Mouse (Mus musculus) forebrain, embryonic 12.5 days (tissue): ENCODE data around the gene Pgrmc2. TPM values are rescaled to one million over a fixed set of nuclear protein-coding genes. Genes with fewer than 3 reads are reported as not detected.

ENCODE experiments used
- ATAC-seq: fragments of 200-750 bp; cut with Nextera tagmentation; 2 replicates; pipeline ENCODE4 v1.8.0; 2017; ENCODE audit warnings: moderate TSS enrichment; ENCODE audit not compliant: low FRiP score
- H3K27ac ChIP-seq: fragments of 300-500 bp; sonication (generic); 2 replicates; pipeline ENCODE4 v1.5.1; 2016; ENCODE audit warnings: mild to moderate bottlenecking
- H3K27me3 ChIP-seq: fragments of 300-500 bp; sonication (generic); 2 replicates; pipeline ENCODE4 v1.6.1; 2016; ENCODE audit warnings: mild to moderate bottlenecking
- H3K36me3 ChIP-seq: fragments of 300-500 bp; sonication (generic); replicated peaks from 2 replicates; pipeline ENCODE4 v1.6.1; 2016; ENCODE audit warnings: mild to moderate bottlenecking
- H3K4me1 ChIP-seq: fragments of 300-500 bp; sonication (generic); 2 replicates; pipeline ENCODE4 v1.6.1; 2016
- H3K4me2 ChIP-seq: fragments of 300-500 bp; sonication (generic); 2 replicates; pipeline ENCODE4 v1.6.1; 2016; ENCODE audit warnings: mild to moderate bottlenecking, moderate library complexity
- H3K4me3 ChIP-seq: fragments of 300-500 bp; sonication (generic); replicated peaks from 2 replicates; pipeline ENCODE4 v1.5.1; 2016; ENCODE audit warnings: mild to moderate bottlenecking
- H3K9ac ChIP-seq: fragments of 300-500 bp; sonication (generic); 2 replicates; pipeline ENCODE4 v1.6.1; 2016; ENCODE audit warnings: mild to moderate bottlenecking
- H3K9me3 ChIP-seq: fragments of 300-500 bp; sonication (generic); 2 replicates; pipeline ENCODE4 v1.6.1; 2016
- WGBS: fragments of 180-500 bp; shearing (Covaris S2); methylation state at CpG from one replicate; pipeline ENCODE4 v1.1.7; 2016; 5-methylcytosine and 5-hydroxymethylcytosine counted together
- polyA plus RNA-seq: library from polyadenylated mRNA; unstranded; fragments of >200 nt; fragmentation: Nextera tagmentation; extraction: Ambion mirVana; gene quantifications from 2 replicates; pipeline ENCODE4 v1.2.1, GENCODE M21; 2016

Gene Pgrmc2
- polyA plus RNA-seq, 1 experiment from 2014 or later, result 36.9 TPM

DNA sequence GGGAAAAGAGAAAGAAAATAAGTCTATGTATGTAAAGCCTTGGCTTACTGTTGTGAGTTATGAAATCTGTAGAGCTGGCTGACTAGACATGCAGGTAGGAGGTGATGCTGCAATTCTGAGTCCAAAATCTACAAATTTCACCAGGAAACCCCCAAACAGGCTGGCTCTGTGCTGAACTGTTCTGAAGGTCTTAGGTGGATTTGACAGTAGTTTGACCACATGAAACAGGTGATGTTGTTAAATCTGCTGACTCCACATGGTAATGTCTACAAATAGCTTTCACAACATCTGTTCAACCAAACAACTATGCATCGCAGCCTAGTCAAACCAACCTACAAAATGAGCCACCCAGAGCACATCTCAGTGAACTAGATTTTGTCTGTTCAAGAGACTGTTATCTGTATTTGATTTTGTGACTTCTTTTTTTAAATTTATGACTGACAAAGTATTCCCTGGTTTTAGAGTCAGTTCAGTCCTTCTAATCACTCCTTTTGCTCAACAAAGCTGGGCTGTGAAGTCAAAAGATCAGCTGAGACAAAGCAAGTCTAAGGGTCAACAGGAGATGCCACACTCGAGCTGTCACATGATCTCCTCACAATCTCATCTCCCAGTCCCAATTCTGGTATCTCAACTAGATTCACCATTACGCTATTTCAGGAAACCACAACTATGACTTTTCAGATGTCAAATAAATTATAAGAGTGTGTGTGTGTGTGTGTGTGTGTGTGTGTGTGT is 20.8 kb downstream of the Pgrmc2 start:
- no peak overlapping the region for H3K9ac ChIP-seq
- 93% methylated on average over 3 of the region's 3 CpGs for WGBS
- no peaks in the 10 kb centered on the region for H3K9me3 ChIP-seq
- peaks cover 31% of the 10 kb centered on the region; the same call in 1 of the 2 replicates for H3K36me3 ChIP-seq
- H3K27me3 ChIP-seq, result no peaks in the 10 kb centered on the region
- H3K4me2 ChIP-seq, result no peak overlapping the region
- H3K27ac ChIP-seq, result no peak overlapping the region
- no peaks in the 10 kb centered on the region for H3K4me1 ChIP-seq
- no peak for ATAC-seq
- H3K4me3 ChIP-seq, result no peak overlapping the region

- H3K9me3 ChIP-seq, result no peaks in the 10 kb centered on the region
- no peak for ATAC-seq
- no peaks in the 10 kb centered on the region for H3K27me3 ChIP-seq
- H3K27ac ChIP-seq, result no peak overlapping the region
- WGBS, result 94% methylated on average over 3 of the region's 3 CpGs
- H3K4me2 ChIP-seq, result no peak overlapping the region
- H3K9ac ChIP-seq, result no peak overlapping the region
- H3K4me3 ChIP-seq, result no peak overlapping the region
- H3K4me1 ChIP-seq, result no peaks in the 10 kb centered on the region
- peaks cover 10% of the 10 kb centered on the region; the same call in 1 of the 2 replicates for H3K36me3 ChIP-seq
These were observed 23.6 kb downstream of the Pgrmc2 start for GRCm38 (mm10) chr3:41059249-41059648.

GRCm38 (mm10) chr3:41058395-41058794 is 24.5 kb downstream of the Pgrmc2 start:
- ATAC-seq, result no peak
- H3K4me3 ChIP-seq, result no peak overlapping the region
- H3K27ac ChIP-seq, result no peak overlapping the region
- peaks cover 4% of the 10 kb centered on the region; the same call in 1 of the 2 replicates for H3K36me3 ChIP-seq
- H3K4me2 ChIP-seq, result no peak overlapping the region
- no peaks in the 10 kb centered on the region for H3K4me1 ChIP-seq
- H3K27me3 ChIP-seq, result no peaks in the 10 kb centered on the region
- H3K9me3 ChIP-seq, result no peaks in the 10 kb centered on the region
- WGBS, result 76% methylated on average over 2 of the region's 2 CpGs
- H3K9ac ChIP-seq, result no peak overlapping the region

DNA sequence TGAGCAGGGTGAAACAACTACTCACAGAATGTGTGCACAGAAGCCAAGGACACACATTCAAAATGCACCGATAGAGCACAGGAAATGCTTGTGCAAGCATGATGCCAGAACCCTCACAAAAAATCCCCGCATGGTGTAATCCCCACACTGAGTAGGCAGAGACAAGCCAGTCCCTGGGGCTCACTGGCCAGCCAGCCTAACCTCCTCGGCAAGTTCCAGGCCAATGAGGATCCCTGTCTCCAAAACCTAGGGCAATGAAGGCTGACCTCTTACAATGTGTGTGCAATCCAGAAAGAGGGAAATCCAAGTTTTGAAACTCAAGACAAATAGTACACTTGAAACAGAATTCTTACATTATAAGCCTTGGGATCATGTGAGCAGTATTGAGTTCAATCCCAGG is 29.5 kb downstream of the Pgrmc2 start:
- no peak overlapping the region for H3K4me3 ChIP-seq
- no peaks in the 10 kb centered on the region for H3K4me1 ChIP-seq
- H3K27me3 ChIP-seq, result no peaks in the 10 kb centered on the region
- H3K9me3 ChIP-seq, result no peaks in the 10 kb centered on the region
- H3K36me3 ChIP-seq, result no peaks in the 10 kb centered on the region
- no peak overlapping the region for H3K27ac ChIP-seq
- 94% methylated on average over 3 of the region's 3 CpGs for WGBS
- H3K9ac ChIP-seq, result no peak overlapping the region
- ATAC-seq, result no peak
- H3K4me2 ChIP-seq, result no peak overlapping the region

DNA sequence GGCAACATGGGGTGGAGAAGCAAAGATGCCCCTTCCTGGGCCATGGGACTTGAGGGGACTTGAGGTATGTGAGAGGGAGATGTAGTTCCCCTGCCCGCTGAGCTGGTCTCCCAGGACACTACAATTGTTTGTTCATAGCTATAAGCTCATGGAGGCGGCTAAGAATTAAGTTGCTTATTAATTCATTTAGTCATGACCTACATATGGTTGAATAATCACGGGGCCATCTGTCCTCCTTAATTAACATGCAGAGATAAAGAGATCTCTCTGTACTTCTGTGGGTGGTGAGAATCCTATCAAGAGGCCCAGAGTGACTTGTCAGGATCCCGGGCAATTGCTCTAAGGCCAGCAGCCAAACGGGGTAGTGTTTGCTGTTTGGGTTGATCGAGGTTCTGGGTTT is 35.0 kb downstream of the Pgrmc2 start:
- Histone ChIP-seq H3K9me3 (no peaks in the 10 kb centered on the region), H3K4me1 (no peaks in the 10 kb centered on the region), H3K27me3 (no peaks in the 10 kb centered on the region), H3K4me2 (no peak overlapping the region), H3K4me3 (no peak overlapping the region), H3K36me3 (no peaks in the 10 kb centered on the region), H3K27ac (no peak overlapping the region), H3K9ac (no peak overlapping the region)
- WGBS, result 88% methylated on average over 6 of the region's 6 CpGs
- ATAC-seq, result no peak

DNA sequence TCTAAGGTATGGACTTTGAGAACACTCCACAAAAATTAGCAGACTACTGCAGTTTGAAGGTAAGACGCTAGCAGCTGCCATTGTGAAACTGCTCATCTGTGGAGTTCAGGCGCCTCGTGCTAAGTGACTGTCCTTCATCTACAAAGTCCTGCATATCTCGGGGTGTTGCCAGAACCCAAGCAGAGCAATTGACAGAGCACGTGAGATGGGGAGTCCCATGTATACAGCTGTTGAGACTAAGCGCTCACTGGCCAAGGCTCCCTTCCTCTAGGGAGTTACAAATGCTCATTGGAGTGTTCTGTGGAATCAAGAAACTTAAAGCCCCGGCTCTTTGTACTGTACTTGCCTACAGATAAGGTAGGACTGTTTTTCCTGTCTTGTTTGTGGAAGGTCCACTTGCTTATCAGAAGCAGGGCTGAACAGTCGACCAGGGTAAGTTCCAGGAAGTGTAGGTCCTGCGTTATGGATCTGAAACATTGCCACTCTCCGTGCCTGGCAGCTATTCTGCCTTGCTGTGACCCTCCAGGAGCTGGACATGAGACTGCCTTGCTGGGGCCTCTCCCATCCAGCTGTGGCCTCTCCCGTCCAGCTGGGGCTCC is 39.0 kb downstream of the Pgrmc2 start:
- H3K4me2 ChIP-seq, result no peak overlapping the region
- 77% methylated on average over 11 of the region's 11 CpGs for WGBS
- H3K4me3 ChIP-seq, result no peak overlapping the region
- H3K27ac ChIP-seq, result no peak overlapping the region
- H3K4me1 ChIP-seq, result no peaks in the 10 kb centered on the region
- no peaks in the 10 kb centered on the region for H3K27me3 ChIP-seq
- no peaks in the 10 kb centered on the region for H3K9me3 ChIP-seq
- ATAC-seq, result no peak
- H3K9ac ChIP-seq, result no peak overlapping the region
- H3K36me3 ChIP-seq, result no peaks in the 10 kb centered on the region

DNA sequence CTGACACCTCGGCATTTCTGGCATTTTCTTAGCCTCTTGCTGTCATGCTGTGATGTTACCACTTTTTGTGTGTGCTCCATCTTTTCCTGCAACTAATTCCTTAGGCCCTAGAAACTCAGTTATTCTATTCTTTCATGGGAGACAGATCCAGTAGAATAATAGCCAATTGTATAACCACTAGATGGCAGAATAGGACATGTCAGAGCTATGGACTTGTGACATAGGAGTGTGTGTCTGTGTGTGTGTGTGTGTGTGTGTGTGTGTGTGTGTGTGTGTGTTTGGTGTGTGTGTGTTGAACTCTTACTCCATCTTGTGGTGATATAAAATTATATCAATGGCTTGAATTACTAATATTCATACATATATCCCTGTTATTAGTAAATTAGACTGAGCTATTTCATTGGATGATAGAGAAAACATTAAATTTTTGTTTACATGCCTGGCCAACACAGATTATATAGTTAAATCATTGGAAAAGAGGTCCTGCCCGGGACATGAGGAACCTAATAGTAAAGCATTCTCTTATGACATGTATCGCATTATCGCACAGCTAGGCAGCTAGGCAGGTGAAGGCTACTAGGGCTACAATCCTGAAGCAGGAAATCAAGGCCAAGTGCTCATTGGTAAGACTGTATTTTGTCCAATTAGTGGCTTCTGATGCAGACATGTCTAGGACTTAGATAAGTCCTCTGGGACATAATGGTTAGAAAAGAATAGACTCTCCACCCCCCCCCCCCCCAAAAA is 40.5 kb downstream of the Pgrmc2 start:
- 86% methylated on average over 4 of the region's 4 CpGs for WGBS
- no peaks in the 10 kb centered on the region for H3K36me3 ChIP-seq

GRCm38 (mm10) chr3:41041241-41041640 is 41.6 kb downstream of the Pgrmc2 start:
- no peak for ATAC-seq
- no peak overlapping the region for H3K9ac ChIP-seq
- no peak overlapping the region for H3K27ac ChIP-seq
- H3K27me3 ChIP-seq, result no peaks in the 10 kb centered on the region
- no peak overlapping the region for H3K4me2 ChIP-seq
- no peaks in the 10 kb centered on the region for H3K9me3 ChIP-seq
- WGBS, result 82% methylated on average over 5 of the region's 5 CpGs
- no peak overlapping the region for H3K4me3 ChIP-seq
- no peaks in the 10 kb centered on the region for H3K36me3 ChIP-seq
- H3K4me1 ChIP-seq, result no peaks in the 10 kb centered on the region

More for the DNA sequence above, 40.5 kb downstream of the Pgrmc2 start:
- Histone ChIP-seq H3K9me3 (no peaks in the 10 kb centered on the region), H3K4me1 (no peaks in the 10 kb centered on the region), H3K4me3 (no peak overlapping the region), H3K4me2 (no peak overlapping the region), H3K9ac (no peak overlapping the region), H3K27ac (no peak overlapping the region), H3K27me3 (no peaks in the 10 kb centered on the region)
- peak; percentile 61; the same call in 1 of the 2 replicates for ATAC-seq

- ATAC-seq, result no peak
- H3K4me3 ChIP-seq, result no peak overlapping the region
- no peaks in the 10 kb centered on the region for H3K4me1 ChIP-seq
- no peaks in the 10 kb centered on the region for H3K9me3 ChIP-seq
- H3K27ac ChIP-seq, result no peak overlapping the region
- 57% methylated on average over 5 of the region's 5 CpGs for WGBS
- H3K9ac ChIP-seq, result no peak overlapping the region
- no peaks in the 10 kb centered on the region for H3K36me3 ChIP-seq
- H3K4me2 ChIP-seq, result no peak overlapping the region
- H3K27me3 ChIP-seq, result no peaks in the 10 kb centered on the region
These were observed 44.4 kb downstream of the Pgrmc2 start for GRCm38 (mm10) chr3:41038297-41038916.

DNA sequence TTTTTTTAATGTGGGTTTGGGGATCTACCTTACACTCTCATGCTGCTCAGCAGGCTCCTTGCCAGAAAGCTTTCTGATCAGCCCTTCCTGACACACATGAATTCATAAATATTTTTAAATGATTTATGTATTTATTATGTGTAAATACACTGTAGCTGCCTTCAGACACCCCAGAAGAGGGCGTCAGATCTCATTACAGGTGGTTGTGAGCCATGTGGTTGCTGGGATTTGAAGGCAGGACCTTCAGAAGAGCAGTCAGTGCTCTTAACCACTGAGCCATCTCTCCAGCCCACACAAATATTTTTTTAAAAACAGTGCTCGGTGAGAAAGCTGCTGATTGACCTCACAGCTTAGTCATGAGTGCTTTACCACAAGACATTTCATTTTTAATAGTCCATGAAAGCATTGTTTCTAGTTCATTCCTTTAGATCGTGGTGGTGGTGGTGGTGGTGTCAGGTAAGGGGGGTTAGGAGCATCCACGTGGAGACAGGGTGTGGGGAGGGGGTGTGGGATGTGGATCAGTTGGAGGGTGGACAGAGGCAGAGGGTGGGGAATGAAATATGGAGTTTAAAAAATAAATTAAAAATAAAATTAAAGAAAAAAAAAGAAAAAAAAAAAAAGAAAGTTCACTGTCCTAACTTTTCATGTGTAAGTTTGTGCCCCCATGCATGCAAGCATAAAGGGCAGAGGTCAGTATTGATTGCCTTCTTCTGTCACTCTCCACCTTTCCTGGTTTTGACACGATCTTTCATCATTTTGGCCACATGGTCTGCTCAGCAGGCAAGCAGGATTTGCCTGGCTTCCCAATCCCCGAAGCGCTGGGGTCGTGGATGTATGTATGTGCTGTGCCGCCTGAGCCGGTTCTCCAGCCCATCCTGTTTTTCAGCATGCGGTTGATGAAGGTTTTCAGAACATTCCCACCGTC is 51.3 kb downstream of the Pgrmc2 start:
- H3K4me1 ChIP-seq, result no peaks in the 10 kb centered on the region
- WGBS, result 84% methylated on average over 12 of the region's 12 CpGs
- no peak overlapping the region for H3K27ac ChIP-seq
- H3K4me3 ChIP-seq, result no peak overlapping the region
- H3K36me3 ChIP-seq, result no peaks in the 10 kb centered on the region
- no peaks in the 10 kb centered on the region for H3K27me3 ChIP-seq
- no peaks in the 10 kb centered on the region for H3K9me3 ChIP-seq
- H3K9ac ChIP-seq, result no peak overlapping the region
- no peak overlapping the region for H3K4me2 ChIP-seq
- ATAC-seq, result no peak

GRCm38 (mm10) chr3:41030705-41031104 is 52.1 kb downstream of the Pgrmc2 start:
- Histone ChIP-seq H3K4me3 (no peak overlapping the region), H3K27ac (no peak overlapping the region), H3K4me1 (no peaks in the 10 kb centered on the region), H3K36me3 (no peaks in the 10 kb centered on the region), H3K27me3 (no peaks in the 10 kb centered on the region), H3K4me2 (no peak overlapping the region), H3K9ac (no peak overlapping the region), H3K9me3 (no peaks in the 10 kb centered on the region)
- no peak for ATAC-seq
- 77% methylated on average over 1 of the region's 1 CpGs for WGBS
